Mouse (Mus musculus): ENCODE data around the gene Ffar1. TPM values are rescaled to one million over a fixed set of nuclear protein-coding genes. Genes with fewer than 3 reads are reported as not detected.

The Ffar1 gene
- total RNA-seq (2017), result not detected in 2 replicates

- ATAC-seq (replicated peaks; ENCODE audit: low read depth, poor library complexity, severe bottlenecking), result no peak
Measured at GRCm38 (mm10) chr7:30861464-30861863, at the start of gene Ffar1. Gene Ffar1, minus strand, starts transcription at chr7:30861564.

GRCm38 (mm10) chr7:30909773-30910172, 48.4 kb upstream of the Ffar1 start:
- ATAC-seq (replicated peaks; ENCODE audit: low read depth, poor library complexity, severe bottlenecking), result peak; percentile 36

DNA sequence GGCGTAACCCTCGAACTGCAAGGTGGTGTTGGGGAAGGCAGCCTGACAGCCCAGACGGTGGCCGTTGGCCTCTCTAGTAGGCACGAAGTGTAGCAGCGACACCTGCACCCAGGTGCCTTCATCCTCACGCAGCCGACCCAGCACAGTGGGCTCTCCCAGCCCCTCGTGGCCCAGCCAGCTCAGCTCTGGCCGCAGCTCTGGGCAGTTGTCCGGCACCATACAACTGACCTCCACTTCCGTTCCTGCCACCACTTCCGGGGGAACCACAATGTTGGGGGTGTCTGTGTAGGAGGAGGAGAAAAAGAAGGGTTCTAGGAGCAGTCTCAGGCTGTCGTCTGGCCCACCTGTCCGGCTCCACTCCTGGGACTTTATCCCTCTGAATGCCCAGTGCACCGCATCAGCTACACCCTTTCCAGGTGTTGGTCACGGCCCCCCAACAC, 47.6 kb upstream of the Ffar1 start:
- ATAC-seq (replicated peaks; ENCODE audit: low read depth, poor library complexity, severe bottlenecking), result no peak

- peak; percentile 37; the same call in 1 of the 2 replicates for ATAC-seq (replicated peaks; ENCODE audit: low read depth, poor library complexity, severe bottlenecking)
Measured at GRCm38 (mm10) chr7:30908277-30908991, 47.1 kb upstream of the Ffar1 start.

GRCm38 (mm10) chr7:30904042-30904441, 42.7 kb upstream of the Ffar1 start:
- ATAC-seq (replicated peaks; ENCODE audit: low read depth, poor library complexity, severe bottlenecking), result peak; percentile 54; the same call in 1 of the 2 replicates

DNA sequence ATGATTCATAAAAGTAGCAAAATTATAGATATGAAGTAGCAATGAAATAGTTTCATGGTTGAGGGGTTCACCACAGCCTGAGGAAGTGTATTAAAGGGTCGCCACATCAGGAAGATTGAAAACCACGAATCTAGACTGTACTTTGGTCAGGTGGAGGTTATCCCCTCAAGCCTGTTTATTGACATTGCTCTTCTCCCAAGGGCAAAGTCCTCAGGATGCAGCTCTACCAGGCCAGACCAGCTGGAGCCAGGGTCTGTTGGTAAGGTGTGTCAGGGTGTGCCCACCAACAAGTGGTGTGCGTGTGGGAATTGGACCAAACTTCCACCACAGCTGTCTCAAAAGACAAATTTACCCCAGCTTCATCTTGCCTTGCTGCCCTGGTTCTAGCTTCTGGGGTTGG, 33.9 kb upstream of the Ffar1 start:
- no peak for ATAC-seq (replicated peaks; ENCODE audit: low read depth, poor library complexity, severe bottlenecking)

- ATAC-seq (replicated peaks; ENCODE audit: low read depth, poor library complexity, severe bottlenecking), result no peak
Measured at GRCm38 (mm10) chr7:30892515-30892914, 31.2 kb upstream of the Ffar1 start.

GRCm38 (mm10) chr7:30891746-30892145, 30.4 kb upstream of the Ffar1 start:
- ATAC-seq (replicated peaks; ENCODE audit: low read depth, poor library complexity, severe bottlenecking), result no peak

GRCm38 (mm10) chr7:30890681-30891080, 29.3 kb upstream of the Ffar1 start:
- no peak for ATAC-seq (replicated peaks; ENCODE audit: low read depth, poor library complexity, severe bottlenecking)

DNA sequence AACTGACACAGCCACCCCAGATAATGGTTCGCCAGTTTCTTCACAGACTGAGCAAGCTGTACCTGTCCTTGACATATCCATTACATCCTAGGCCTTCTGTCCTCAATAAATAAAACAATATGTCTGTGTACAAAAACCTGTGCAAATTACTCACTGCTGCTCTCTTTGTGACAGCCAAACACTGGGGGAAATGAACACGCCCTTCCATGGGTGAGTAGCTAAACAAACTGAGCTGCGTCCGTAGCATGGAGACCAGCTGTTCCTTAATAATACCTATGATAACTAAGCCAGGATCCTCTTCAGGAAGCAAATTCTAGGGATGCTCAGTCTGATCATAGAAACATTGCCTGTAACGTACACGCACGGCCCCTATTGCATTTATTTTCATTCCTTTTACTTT, 27.4 kb upstream of the Ffar1 start:
- ATAC-seq (replicated peaks; ENCODE audit: low read depth, poor library complexity, severe bottlenecking), result no peak

DNA sequence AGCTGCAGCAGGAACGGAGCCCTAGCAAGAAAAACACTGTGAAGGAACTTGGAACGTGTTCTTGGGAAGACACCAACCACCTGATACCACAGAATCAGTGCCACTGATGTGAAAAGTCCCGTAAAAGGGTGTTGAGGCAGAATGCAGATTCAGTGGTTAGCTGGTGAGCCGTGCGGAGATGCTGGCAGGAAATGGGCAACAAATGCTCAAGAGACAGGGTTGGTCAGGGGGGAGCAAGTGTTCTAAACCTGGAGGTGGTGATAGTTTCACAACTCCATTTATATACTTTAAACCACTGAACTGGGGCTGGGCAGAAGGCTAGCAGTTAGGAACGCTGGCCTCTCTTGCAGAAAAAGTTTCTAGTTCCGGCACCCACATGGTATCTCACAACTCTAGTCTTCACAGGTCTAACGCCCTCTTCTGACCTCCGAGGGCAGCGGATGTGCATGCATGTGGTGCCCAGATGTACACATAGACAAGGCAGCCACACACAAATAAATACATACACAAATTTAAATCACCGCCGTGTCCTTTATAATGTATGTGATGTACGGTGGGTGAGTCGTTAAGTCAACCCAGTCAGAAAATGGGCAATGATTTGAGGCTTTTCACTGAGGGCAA, 26.3 kb upstream of the Ffar1 start:
- peak; percentile 83 for ATAC-seq (replicated peaks; ENCODE audit: low read depth, poor library complexity, severe bottlenecking)

DNA sequence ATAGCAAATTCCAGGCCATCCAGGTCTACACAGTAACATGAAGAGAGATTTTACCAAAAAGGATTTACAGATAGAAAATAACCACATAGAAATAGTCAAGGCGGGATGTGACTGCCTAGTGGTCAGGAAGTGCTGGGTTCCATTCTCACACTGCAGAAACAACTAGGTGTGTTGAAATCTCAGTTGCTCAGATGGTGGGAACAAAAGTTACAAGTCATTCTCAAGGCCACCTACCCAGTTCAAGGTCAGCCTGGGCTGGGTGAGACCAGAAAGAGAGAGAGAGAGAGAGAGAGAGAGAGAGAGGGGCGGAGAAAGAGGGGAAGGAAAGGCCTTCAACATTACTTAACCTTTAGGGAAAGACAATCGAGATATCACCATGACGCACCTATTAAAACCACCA, 25.5 kb upstream of the Ffar1 start:
- ATAC-seq (replicated peaks; ENCODE audit: low read depth, poor library complexity, severe bottlenecking), result peak; percentile 33; the same call in 1 of the 2 replicates

- no peak for ATAC-seq (replicated peaks; ENCODE audit: low read depth, poor library complexity, severe bottlenecking)
Measured at GRCm38 (mm10) chr7:30884047-30884446, 22.7 kb upstream of the Ffar1 start.

- no peak for ATAC-seq (replicated peaks; ENCODE audit: low read depth, poor library complexity, severe bottlenecking)
Measured at GRCm38 (mm10) chr7:30881367-30881766, 20.0 kb upstream of the Ffar1 start.

- peak; percentile 62; the same call in 1 of the 2 replicates for ATAC-seq (replicated peaks; ENCODE audit: low read depth, poor library complexity, severe bottlenecking)
Measured at GRCm38 (mm10) chr7:30880176-30880575, 18.8 kb upstream of the Ffar1 start, which contains the start of gene Cd22. Gene Cd22, minus strand, starts transcription at chr7:30880342.

- ATAC-seq (replicated peaks; ENCODE audit: low read depth, poor library complexity, severe bottlenecking), result no peak
Measured at GRCm38 (mm10) chr7:30878950-30879349, 17.6 kb upstream of the Ffar1 start.

DNA sequence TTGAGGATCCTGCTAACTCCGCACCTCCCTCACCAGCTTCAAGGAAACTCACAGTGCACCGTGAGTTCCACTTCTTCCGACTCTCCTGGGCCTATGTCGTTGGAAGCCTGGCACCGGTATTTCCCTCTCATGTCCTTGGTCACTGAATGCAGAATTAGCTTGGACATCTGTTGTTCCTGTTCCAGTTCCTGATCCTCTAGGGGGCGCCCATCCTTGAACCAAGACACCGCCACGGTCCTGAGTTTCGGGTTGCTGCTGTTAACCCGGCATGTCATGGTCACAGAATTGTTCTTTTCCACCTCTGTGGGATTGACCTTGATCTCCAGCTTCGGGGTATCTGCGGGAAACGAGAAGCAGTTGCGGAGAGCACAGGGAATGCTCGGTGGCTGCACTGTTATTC, 11.7 kb upstream of the Ffar1 start:
- peak; percentile 87 for ATAC-seq (replicated peaks; ENCODE audit: low read depth, poor library complexity, severe bottlenecking)

DNA sequence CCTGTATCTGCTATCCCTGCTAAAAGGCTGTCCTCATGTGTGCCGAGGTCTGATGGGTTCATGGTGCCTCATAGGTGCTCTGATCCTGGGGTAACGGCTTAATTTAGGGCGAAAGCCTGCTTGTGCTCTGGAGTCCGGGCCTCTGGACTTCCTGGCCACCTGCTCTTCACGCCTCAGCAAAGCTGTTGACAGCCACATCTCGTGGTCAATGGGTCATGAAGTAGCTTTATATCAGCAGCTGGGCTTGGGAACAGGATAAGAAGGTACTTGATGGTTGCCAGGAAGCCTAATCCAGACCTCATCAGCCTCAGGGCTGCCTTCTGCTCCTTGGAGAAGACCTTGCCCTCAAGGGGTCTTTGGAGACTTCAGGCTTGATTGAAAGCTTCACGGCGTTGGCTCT, 2.0 kb upstream of the Ffar1 start:
- no peak for ATAC-seq (replicated peaks; ENCODE audit: low read depth, poor library complexity, severe bottlenecking)

- peak; percentile 81 for ATAC-seq (replicated peaks; ENCODE audit: low read depth, poor library complexity, severe bottlenecking)
Measured at GRCm38 (mm10) chr7:30859635-30860402, 1.5 kb downstream of the Ffar1 start.

- peak; percentile 67 for ATAC-seq (replicated peaks; ENCODE audit: low read depth, poor library complexity, severe bottlenecking)
Measured at GRCm38 (mm10) chr7:30859290-30859634, 2.1 kb downstream of the Ffar1 start.

GRCm38 (mm10) chr7:30857746-30858145, 3.6 kb downstream of the Ffar1 start:
- no peak for ATAC-seq (replicated peaks; ENCODE audit: low read depth, poor library complexity, severe bottlenecking)
